Mouse (Mus musculus) ovary, postnatal 14 days (tissue): ENCODE data around the gene Rngtt.
"Not testable (repeated sequence)": the region's sequence is repeated elsewhere in the genome, so short reads cannot be mapped to it uniquely, and the experiment has no call there.

Experiments
- DNase-seq: peaks from one replicate; pipeline ENCODE4 v3.0.0; 2022; ENCODE audit warnings: low spot score

Rngtt gene

DNA sequence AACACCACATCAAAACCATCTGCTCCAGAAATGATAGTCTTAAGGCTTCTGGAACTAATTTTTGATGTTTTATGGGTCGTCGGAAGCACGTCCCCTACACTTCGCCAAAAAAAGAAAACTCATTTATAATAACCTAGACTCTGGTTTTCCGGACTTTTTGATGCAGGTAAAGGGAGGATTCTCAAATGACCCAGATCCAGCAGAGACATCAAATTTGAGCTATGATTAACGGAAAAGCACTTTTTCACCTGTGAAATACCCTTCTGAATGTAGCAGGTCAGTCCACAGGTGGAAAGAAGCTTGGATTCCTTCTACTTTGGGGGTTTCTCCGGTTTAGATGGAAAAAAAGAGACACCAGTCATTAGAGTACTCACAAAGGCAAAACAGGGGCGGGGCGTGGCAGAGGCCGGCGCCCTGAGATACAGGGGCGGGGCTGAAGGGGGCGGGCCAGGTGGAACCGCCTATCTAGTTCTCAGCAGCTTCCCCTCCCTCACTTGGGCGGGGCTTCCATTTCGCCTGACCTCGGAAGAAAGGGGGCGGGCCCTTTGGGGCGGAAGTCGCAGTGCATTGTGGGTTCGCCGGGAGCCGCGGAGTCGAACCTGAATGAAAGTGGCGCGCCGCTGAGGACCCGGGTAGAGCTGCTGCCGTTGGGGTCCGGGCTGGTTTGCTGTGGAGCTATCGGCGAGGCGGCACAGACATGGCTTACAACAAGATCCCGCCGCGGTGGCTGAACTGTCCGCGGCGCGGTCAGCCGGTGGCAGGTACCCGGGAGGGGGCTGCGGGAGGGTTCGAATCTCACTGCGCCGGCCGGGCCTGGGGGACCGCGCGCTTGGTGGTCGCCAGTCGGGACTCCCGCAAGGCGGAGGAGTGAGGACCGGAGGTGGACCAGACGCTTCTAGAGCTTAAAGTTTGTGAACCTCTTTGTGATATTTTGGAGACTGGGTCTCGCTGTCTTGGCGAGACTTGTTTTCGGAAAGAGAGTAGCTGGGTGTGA, at the start of gene Rngtt:
Gene Rngtt, plus strand, starts transcription at position 548 of the 994 bp plus-strand sequence.
- peak; percentile 93 for DNase-seq

DNA sequence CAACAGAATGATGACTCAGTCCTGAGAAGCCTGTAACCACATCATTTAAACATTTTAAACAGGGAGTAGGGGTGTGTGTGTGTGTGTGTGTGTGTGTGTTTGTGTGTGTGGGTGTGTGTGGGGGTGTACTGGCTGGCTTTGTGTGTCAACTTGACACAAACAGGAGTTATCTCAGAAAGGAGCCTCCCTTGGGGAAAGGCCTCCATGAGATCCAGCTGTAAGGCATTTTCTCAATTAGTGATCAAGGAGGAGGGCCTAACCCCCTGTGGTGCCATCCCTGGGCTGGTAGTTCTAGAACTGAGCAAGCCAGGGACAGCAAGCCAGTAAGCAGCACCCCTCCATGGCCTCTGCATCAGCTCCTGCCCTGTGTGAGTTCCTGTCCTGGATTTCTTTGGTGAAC, 49.8 kb upstream of the Rngtt start:
- DNase-seq = no peak

DNA sequence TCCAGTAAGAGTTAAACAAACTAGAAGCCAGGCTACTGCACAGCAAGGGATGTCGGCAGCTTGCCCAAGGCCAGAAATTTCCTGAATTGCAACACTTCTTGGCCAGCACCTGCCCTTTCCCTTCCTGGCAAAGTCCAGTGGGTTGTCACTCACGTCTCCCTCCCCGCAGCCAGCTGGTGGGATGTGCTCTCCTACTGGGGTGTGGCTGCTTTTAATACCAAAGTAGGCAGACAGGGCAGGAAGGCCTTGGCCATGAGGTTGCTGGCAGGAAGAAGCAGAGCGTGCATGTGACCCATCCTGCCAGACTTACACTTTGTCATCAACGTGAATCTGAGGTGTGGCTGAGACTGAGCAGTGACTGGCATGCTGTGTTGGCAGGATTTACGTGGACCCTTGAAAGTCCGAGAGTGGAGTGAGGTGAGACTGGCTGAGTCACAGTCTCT, 48.8 kb upstream of the Rngtt start:
- DNase-seq = peak; percentile 91

DNA sequence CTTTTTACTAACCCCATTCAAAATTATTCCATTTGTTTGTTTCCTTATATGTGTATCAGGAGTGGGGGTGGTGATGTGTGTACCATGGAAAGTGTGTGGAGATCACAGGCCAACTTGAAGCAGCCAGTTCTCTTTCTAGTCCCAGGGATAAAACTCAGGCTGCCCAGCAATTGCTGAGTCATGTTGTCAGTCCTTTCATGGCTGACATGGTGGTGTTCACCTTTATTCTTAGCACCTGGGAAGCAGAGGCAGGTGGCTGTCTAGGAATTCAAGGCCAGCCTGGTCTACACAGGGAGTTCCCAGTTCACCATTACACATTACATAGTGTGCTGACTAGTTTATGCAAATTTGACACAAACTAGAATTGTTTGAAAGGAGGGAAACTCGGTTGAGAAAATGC, 47.2 kb upstream of the Rngtt start:
- no peak for DNase-seq

DNA sequence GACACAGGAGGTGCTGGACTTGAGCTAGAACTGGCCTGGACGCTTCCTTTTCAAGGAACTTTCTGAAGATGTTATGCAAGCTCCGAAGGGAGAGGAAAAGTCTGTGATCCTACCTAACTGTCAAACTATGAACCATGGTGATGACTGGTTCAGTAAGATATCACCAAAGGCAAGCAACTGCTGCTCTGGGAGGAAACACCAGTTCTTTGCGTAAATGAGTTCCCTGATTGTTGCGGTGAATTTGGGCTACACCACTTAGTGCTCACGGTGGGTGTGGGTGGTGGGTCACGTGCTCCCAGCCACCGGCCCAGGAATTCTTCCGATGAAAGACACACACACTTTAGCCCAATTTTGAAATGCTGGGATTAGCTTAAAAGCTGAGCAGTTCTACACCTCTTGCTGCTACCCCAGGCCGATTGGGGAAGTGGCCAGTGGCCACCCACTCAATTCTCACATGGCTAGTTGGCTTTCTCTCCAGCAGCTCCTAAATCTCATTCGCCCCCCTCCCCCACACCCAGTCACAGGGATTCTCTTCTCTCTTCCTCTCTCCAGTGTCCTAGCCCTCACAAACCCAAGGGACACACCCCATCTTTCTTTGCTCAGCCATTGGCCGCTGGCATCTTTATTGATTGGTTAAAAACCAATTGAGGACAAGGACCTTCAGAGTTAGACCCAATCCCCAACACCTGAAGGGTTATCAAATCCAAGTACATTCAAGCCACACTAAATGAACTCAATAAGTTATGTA, 45.0 kb upstream of the Rngtt start:
- DNase-seq = no peak

DNA sequence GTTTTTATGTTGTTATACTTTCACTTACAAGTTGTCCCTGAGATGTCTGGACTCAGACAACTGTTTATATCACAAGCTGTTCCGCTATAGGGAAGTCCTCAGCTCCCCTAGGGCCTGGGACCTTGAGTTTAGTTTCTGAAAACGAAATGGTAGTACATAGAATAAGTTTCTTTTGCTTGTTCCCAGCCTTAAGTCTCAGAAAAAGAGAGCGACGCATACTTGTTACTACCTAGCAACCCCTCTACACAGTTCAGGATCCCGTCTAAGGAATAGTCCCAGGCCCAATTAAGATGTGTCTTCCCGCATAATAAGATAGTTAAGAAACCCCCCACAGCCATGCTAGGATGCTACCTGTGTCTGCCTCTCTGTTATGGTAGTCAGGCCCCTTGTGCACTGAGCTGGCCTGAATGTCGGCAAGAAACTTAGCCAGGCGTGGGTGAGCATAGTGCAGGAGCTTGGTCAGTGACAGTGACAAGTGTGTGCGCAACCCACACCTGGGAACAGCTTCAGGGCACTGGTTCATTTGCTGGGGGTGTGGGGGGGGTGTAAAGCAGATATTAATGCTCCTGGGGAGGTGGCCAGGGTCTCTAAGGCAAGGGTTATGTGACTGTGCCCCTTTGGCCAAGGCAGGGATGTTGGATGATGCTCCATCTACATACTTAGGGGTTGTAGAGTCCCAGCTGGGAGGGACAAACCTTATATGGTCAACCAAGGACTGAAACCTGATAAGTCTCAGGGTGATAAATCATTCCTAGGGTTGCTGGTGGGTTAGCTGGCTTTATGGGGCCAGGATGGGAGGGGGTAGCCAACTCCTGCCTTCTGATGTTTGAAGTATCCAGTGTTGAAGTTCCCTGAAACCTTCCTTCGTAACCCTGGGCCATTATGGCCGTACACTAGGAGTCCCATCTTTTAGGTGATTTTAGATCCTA, 39.5 kb upstream of the Rngtt start:
- no peak for DNase-seq

DNA sequence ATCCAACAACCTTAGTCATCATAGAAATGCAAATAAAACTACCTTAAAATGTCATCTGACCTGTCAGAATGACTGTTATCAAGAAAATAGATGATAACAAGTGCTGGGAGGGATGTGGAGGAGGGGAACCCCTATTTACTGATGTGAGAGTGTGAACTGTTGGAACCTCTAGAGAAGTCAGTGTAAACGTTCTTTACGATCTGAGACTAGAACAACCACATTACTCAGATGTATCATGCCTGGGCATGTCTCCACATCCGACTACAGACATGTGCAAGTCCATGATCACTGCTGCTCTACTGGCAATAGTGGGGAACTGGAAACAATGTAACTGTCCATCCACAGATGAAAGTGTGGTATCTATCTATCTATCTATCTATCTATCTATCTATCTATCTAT, 36.7 kb upstream of the Rngtt start:
- no peak for DNase-seq

DNA sequence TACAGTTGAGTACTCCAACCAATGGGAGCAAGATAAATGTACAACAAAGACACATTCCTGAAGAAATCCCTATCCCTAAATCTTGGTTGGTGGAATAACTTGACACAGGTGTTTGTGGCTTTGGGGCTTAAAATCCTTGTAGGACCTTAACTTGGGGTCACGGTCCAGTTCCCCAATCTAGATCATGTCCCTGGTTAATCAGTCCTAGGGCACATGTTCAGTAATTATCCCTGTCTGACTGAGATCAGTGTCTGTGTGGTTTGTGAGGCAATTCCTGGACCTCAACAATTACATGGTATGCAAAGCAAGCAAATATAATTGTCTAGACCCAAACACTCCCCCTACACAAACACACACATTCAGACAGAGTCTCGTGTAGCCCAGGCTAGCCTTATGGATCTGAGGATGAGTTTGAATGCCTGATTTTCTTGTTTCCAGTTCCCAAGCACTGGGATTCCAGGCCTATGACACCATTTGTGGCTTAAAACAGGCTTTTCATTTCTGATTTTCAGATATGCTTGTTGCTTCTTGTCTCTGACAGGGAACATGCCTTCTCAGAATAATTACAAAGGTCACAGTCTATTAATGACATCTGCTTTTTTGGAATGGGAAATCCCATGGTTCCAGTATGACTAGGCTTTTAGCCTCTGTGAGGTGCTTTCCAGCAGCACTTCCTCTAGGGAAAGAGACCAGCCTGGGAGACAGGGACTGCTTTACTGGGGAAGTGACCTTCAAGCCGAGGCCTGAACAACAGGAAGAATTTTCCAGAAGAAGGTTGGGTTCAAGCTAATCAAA, 28.0 kb upstream of the Rngtt start:
- DNase-seq = no peak

DNA sequence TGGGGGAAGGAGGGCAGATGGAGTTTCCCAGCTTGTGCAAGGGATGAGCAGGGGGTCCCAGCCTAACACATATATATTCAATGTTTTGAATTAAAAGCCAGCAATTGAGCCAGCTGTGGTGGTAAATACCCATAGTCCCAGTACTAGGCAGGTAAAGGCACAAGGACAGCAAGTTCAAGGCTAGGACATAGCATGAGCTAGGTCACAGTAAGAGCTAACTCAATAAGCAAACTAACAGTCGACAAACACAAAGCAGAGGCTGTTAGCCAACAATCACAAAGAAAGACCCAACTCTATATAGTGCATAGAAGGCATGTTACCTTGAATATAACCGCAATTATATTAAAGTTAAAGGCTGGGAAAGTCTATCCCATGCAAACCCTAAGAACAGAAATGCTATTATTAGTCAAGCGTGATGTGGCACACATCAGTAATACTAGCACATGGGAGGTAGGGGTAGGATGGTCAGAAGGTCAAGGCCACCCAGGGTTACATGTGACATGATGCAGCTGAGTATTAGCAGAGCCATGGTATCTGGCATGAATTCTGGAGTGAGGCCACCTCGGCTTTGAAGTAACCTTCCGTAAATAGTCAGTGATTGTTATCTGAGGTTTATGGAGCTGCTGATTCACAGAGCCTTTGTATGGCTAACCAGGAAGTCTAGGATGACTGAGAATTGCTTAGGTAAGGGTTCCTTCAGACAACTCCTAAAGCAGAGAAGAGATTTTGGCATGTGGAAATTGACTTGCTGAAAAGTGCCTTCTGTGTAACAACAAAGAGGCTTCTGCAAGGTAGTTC, 25.8 kb upstream of the Rngtt start:
- no peak for DNase-seq

DNA sequence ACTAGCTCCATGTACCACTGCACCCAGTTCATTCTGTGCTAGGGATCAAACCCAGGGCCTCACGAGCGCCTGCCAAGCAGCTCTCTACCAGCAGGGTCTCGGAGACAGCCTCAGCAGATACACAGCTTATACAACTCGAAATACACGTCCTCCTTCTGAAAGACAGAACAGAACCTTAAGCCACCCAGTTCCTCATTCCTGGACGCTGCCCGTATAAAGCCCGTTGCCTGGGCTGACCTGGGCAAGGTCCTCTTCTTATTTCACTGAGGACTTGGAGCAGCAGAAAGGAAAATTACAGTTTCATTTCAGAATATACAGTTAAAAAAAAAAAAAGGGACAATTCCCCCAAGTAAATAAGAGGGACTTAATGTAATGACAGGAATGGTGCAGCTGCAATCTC, 24.7 kb upstream of the Rngtt start:
- DNase-seq = no peak

DNA sequence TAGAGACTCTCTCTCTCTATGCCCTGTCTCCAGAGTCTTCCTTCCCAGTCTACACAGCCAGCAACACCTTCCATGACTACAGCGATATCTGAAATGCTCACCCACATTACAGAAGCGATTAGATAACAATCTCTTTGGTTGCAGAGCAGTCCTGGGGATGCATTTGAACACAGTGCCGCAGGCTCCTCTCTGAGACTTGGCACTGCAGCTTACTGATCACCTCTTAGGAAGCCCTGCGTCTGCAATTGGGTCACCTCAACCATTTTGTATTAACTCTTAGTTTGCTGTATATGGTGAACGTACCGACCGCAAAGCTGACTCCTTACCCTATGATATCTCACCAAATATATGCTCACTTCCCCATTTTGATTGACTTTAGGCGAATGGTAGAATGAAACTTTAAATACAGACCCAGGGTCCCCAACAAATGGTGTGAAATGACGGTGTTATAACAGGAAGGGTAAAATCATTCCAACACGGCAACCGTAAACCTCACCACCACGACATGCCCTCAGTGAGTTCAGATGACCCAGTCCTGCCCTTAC, 20.9 kb upstream of the Rngtt start:
- DNase-seq = no peak

DNA sequence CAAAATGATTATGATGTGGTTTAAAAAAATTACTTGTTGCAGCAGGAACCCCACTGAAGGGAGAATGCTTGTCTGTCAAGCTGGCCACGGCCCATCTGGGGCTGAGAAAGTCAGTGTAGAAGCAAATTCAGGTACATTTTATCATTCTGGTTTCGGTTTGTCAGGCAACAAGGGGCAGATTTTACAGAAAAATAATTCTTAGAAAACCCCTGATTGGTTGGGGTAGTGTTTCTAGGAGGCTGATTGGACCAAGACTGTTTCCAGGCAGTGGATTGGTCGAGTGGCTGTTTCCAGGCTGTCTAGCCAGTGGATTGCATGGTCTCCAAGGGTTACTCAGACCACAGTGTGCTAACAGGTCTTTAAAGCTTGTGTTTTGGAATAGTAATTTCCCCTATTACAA, 20.1 kb upstream of the Rngtt start, which contains the start of gene Pnrc1:
Gene Pnrc1, minus strand, starts transcription at position 162 of the 400 bp plus-strand sequence.
- DNase-seq = peak; percentile 41

DNA sequence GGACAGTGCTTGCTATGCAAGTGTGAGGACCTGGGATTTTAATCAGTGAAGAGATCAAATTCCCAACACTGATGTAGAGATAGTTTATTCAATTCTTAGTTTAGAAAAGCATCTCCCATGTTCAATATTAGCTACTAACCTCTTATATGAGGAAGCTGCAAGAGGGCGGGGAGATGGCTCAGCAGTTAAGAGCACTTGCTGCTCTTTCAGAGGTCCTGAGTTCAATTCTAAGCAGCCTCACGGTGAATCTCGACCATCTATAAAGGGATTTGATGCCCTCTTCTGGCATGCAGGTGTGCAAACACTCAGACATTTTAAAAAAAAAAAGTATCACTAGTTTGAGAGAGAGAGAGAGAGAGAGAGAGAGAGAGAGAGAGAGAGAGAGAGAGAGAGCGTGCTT, 19.2 kb upstream of the Rngtt start:
- DNase-seq = no peak

DNA sequence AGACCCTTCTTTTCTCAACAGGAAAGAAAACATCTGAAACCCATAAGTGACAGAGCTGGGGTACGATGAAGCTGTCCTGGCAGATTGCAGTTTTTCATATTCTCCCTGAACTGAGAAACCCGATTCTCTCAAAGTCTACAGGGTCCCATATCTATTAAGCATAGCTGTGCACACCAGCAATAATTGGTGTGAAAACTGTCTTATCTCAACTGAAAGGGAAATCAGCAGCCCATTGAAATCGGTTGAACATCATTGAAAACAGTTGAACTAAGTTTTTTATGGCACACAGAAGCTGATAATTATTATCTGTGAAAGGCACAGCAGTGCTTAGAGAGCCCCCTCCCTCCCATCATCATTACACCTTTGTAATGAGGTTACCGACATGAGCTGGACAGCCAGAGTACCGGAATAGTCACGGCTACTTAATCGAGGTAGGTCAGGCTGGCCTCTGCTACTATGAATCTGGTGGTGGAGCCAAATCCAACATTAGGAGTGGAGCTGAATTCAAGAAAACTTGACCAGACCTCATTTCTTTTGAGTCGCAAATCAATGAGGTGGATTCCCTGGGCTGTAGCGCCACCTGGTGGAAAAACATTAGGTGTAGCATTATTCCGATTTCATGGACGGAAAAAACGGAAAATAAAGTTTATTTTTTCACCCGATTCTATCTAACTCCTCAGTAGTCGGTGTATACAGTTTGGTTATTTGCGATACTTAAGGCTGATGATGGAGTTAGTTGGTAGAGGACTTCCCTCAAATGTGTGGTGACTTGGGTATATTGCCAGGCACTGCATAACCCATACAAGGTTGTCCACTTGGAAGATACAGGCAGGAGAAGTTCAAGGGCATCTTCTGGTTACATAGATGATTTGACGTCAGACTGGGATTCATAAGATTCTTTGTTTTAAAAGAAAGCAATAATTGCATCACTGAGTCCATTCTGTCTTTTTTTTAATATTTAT, 17.4 kb upstream of the Rngtt start:
- DNase-seq = peak; percentile 80

DNA sequence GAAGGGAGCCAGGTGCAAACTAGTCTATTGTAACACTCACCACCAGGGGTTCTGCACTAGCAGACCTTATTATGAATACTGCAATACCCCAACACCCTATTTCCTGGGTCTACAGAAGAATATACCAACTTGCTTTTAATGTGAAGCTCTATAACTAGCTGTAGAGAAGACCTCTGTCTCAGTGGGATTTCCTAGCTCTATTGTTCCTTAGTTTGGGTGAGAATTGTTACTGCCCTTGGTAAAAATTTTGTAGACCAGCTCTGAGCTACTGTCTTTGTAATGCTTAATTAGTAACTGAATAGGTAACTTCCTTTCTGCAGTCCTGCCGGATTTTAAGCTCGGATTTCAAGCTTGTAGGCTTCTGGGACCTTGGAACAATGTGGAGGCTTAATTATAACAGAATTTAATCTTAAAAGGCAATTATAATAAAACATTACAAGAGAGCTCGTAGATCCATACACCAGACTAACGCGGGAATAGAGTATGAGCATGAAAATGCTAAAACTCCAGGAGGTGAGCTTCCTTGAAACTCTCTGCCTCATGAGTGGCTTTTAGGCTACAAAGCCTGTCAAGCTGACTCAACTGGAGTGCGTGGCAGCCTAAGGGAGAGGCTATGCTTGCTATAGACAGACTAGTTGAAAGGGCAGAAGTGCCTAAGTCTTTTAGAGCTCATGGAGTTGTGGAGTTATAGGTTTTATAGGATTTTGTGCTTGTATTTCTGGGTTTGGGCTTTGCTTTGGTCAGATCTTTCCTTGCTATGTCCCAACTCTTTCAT, 9.0 kb upstream of the Rngtt start:
- DNase-seq = not testable (repeated sequence)

DNA sequence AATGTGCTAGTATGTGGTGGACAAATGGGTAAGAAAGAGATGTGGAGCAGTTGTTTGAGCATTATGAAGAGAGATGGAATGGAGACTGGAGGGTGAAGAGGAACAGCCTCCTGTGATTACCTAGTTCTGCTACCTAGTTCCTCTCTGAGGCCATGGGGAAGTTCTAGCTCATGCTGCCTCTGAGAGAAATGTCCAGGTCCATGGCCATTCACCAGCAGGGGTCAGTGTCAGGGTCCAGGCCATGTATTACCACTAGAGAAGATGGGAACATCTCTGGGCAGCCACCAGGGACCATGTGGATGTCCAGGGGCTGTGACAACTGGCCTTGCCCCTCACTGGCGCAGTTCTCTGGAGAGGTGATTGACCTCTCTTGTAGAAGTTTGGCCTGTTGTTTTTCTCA, 7.1 kb upstream of the Rngtt start:
- no peak for DNase-seq

DNA sequence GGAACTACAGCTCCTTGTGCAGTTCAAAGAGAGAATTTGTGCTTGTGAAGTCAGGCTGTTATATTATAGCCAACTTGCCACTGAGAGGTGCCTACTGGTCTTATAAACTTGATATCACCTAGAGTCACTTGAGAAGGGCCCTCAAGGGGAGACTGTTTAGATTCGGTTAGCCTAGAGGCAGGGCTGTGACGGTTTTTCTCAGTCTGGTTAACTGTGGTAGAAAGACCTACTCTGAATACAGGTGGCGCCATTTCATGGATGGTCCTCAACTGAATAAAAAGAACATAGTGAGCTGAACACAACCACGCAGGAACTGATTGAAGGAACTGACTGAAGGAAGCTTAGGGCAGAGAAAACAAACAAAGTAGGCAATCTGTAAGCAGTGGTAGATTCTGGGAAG, 3.0 kb upstream of the Rngtt start:
- DNase-seq = no peak
